Mouse (Mus musculus): ENCODE data around the gene Zfp275.

DNA sequence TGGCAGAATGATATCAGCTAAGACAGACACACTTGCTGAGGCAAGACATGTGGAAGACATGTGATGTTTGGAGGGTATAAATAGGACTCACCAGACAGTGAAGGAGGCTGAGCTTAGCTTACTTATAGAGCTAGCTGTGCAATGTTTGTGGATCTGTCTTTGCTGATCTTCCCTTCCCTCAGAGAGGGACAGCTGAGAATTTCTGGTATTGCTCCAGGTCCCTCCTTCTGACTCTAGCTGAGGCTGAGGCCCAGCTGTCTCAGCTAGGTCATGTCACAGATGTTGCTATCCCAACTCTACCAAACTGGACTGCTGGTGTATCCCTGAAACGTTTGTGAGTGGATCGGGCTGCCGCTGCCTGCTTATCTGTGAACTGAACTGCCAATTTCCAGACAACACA, 21.4 kb upstream of the Zfp275 start:
- TF ChIP-seq CTCF (IDR thresholded peaks at IDR 0.05; ENCODE audit: borderline replicate concordance, insufficient read depth, low read length) (no peak), POLR2A (IDR thresholded peaks at IDR 0.05; ENCODE audit: low read depth, low read length) (no peak)
